Mouse (Mus musculus): ENCODE data around the gene Sema4d.

GRCm38 (mm10) chr13:51732097-51732664 lies 61.4 kb downstream of the Sema4d start:
- no peak for TF ChIP-seq GATA1 (IDR thresholded peaks at IDR 0.05; ENCODE audit: low read length)
- no peak for TF ChIP-seq TAL1 (IDR thresholded peaks at IDR 0.05; ENCODE audit: low read length)
